Mouse (Mus musculus) lung, postnatal 10 days (tissue): ENCODE results near the gene Pax8.

Experiments
- DNase-seq: peaks from one replicate; pipeline ENCODE4 v3.0.0; 2021

Pax8 gene

DNA sequence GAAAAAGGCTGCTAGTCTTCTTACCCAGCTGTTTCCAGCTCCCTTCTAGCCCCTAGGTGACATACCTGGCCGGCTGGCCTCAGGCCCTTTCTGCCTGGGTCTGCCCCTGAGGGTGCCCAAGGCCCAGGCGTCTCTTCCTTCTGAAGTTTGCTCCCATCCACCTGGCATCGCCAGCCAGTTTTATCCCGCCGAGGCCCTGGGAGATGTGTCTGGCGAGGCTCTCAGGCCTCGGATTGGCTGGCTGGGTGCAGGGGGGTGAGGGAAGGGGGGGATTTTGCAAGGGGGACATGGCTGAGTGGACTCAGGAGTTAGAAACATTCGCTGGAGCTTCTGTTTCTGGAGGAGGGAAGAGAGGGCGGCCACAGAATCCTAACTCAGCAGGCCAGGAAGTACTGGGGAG lies at the start of gene Pax8:
TSS of gene Pax8 (minus strand) at position 180 of the 400 bp plus-strand sequence.
- DNase-seq: no peak

- DNase-seq: peak; percentile 46
These were observed 46.2 kb upstream of the Pax8 start for GRCm38 (mm10) chr2:24521430-24522226.

DNA sequence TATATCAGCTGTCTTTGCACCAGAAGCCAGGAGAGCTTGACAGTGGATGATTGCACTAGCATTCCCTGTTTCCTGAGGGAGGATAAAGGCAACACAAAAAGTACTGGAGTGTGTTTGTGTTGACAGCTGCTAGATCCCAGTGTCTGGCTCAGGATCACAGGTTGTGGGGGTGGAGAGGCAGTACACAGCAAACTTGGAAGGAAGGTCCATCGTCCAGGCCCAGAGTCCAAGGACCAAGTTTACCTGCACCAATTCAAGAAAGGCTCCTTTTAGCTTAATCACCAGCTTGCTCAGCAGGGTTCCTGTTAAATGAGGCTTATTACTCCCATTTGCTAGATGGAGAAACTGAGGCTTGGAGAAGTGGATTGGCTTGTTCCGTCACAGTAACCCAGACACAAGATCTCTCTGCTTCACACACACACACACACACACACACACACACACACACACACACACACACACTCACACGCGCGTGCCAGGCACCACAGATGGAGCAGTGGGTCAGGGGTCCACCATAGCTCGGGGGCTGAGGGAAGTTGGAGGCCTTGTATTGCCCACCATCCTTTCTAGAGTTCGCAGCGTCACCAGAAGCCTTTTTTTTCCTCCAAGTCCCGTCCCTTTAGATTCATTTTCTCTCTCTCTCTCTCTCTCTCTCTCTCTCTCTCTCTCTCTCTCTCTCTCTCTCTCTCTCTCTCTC lies 45.3 kb upstream of the Pax8 start:
- no peak for DNase-seq

GRCm38 (mm10) chr2:24516946-24517345 lies 41.5 kb upstream of the Pax8 start:
- DNase-seq: no peak

DNA sequence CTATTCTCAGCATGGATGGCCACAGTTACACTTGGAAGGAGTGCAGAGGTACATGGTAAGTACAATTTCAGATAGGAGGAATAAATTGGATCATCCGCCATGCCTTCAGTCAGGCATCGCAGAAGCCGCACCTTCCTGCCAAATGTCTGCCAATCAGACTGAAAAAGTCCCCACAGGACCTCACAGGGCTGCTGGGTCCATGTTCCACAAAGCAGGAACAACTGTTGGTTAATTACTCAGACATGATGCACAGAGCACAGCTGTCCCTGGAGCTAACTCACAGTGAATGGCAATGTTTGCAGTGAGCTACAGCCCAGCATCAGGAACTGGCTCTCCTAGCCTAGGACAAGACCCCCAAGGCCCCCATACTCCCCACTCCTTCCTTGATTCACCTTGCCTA lies 32.0 kb upstream of the Pax8 start:
- DNase-seq: no peak

GRCm38 (mm10) chr2:24502963-24503471 lies 27.6 kb upstream of the Pax8 start:
- peak; percentile 86 for DNase-seq

GRCm38 (mm10) chr2:24500921-24501320 lies 25.5 kb upstream of the Pax8 start:
- DNase-seq: no peak

GRCm38 (mm10) chr2:24490564-24490963 lies 15.2 kb upstream of the Pax8 start:
- peak; percentile 14 for DNase-seq

DNA sequence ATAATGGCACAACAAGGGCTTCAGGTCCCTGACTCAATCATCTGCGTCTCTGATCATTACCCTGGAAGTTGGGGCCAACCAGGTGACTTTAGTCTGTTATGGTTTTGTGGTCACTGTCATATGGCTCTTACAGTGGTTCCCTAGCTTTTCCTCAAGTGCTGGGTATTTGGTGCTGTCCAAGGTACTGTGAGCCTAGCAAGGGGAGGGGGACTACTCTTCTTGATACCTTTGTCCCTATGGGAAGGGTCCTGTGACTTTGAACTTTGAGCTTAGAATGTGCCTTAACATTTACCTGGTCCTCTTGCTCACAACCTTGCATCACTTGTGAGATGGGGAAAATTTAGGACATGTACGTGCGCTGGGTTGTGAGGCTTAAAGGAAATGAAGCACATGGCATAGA lies 13.3 kb upstream of the Pax8 start:
- no peak for DNase-seq

DNA sequence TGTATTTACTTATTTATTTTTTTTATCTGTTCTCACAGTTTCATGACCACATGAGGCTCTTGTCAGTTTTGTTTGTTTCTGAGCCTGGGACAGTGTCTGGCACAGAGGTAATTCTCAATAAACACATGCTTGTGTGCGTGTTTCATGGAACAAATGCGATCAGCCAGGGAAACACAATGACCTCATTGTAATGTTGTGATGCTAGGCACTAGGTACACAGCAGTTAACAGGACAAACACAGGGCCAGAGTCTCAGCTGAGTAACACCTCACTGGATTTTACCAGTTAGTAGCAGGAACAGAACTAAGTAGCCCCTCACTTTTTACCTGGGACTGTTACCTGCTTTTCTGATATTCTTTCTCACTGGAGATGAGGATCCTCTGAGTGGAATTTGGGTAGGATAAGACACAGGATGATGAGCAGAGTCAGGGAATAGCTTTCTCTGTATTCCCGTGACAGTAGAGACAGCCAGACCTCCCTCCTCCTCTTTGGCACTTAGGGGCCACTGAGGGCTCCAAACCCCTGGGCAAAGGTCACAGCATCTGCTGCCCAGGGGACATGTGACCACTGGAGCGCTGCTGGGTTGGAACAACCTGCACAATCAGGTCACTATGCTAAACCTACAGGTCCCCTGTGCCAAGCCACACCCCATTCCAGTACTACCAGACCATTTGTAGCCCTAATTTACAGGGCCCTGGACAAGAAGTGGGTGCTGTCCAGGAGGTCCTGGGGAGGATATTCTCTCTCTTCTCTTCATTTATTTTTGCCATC lies 11.8 kb upstream of the Pax8 start:
- DNase-seq: no peak

GRCm38 (mm10) chr2:24485398-24485797 lies 10.0 kb upstream of the Pax8 start:
- DNase-seq: no peak

DNA sequence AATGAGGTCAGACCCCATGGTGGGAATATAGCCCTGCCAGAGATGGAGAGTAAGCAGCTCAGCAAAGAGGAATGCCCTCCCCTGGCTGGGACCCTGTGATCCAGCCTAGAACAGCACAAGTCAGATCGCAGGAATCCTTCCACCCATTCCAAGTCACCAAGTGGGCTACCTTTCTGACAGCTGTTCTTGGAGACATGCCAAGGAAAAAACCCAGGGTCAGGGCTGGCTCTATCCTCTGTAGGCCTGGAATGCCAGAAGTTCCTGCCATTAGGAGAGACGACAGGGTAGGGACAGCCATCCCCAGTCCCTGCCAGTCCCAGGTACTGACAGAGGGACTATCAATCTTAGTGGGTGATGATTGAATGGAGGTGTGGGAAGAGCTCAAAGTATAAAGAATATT lies 4.5 kb upstream of the Pax8 start:
- no peak for DNase-seq

GRCm38 (mm10) chr2:24479151-24479550 lies 3.8 kb upstream of the Pax8 start:
- no peak for DNase-seq

DNA sequence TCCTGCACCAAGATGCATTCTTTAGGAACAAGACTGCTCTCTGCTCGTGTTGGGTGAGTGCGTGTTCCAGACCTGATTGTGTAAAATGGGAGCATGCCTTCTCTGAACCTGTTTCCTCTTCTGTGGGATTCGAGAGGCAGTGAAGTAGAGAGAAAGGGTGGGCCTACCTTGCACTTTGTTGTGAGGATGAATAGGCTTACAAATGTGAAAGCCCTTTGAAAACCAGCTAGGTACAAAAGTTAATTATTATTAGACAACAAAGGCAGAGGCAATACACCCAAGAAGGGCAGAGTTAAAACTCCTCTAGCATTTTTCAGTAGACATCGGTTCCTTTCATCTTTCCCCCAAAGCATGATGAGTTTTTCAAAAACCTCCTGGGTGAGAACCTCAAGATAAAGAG lies 3.2 kb upstream of the Pax8 start:
- no peak for DNase-seq

DNA sequence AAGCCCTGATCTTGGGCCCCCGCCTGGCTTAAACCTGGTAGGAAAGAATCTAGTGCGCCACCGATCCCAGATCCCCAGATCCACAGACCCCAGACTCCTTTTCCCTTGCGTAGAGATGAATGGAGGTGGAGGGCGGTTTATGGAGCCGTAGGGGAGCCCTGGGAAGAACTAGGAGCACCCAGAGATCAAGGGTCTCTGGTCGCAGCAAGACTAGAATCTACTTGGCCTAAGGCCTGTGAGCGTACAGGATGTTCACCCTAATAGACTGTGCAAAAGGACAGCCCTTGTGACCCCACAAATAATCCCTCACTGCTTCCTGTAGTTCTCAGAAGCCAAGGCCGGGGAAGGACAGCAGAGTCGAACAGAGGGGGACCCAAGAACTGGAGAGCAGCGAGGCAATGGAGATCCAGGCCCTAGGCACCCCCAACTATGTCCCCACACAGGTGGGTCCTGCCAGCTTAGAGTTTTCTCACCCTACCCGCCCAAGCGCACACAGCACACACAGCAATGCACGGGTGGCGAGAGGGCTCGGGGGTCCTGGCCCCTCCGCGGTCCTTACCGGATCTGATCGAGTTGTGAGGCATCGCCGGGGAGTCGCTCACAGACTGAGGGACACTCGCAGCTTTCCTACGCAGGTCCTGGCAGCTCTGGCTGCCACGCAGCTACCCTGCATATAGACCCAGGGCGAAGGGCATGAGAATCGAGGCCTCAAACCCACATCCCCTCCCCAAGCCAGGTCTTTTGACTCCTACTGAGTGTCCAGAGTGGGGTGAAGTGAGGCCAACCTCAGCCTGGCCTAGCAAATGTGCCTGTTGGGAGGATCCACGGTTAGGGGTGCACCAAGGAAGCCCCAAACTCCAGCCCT lies 653 bp downstream of the Pax8 start:
- no peak for DNase-seq

DNA sequence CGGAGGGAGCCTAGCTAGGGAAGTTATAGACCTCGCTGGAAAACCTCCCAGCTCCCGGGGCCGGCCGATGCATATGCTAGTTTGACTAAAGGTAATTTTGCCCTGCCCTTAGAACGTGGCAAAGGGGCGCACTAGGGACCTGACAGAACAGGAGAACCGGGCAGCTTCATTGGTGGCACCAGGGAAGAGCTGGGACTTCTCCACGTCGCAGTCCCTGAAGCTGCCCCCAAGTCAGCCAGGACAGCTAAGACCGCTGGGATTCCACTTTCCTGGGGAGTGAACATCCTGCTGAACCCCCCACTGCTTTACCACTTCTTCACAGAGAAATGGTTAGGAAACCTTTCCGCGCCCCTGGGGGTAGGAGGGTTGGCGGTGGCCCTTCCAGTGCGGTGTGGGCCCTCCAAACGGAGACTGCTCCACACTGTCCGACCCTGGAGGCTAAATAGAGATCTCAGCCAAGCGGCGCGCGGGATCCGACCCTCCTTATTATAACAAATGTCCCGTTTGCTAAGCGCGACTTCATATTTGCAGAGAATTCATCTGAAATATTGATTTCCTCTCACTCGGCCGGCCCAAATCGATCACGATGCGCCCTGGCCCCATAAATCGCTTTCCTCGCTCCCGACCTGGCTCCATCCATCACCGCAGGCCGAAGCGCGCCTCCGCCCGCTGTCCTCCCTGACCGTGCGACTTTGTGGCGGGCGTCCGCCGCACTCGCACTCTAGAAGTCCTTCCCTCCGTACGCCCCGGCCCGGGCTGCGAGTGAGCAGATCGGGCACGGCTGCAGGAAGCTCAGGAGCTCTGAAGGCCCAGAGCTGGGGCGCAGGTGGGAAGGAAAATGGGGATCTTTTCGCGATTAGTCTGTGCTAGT lies 1.5 kb downstream of the Pax8 start:
- DNase-seq: no peak

DNA sequence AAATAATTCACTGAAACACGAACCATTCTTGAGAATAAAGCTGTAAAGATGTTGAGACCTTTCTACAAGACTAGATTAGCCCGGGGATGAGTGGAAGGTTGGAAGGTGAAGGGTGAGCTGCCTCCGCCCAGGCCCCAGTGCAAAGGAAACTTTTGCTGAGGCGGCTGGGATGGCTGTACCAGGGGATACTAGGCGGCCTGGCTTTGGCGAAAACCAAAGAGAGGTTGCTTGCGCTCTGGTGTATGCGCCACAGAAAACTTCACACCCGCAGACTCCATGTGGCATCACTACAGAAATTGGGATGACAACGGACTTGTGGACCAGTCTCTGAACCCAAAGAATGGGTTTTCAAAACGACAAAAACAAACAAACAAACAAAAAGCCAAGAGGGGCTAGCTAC lies 2.7 kb downstream of the Pax8 start:
- DNase-seq: no peak

DNA sequence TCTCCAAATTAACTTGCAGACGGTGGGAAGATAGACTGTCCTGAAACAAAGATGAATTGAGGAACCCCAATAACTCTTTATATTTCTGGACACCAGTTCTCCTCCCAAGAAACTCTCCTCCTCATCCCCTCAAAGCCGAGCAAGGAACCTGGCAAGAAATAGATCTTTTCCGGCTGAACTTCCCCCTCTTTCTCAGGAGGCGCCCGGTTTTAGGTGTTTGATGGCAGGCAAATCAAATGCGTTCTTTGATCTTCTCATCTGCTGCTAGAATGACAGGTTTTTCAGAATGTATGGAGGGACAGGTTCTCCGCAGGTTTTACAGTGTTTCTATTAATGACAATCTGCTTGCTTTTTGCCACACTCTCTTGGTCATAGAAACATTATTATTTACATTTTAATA lies 3.3 kb downstream of the Pax8 start:
- no peak for DNase-seq

DNA sequence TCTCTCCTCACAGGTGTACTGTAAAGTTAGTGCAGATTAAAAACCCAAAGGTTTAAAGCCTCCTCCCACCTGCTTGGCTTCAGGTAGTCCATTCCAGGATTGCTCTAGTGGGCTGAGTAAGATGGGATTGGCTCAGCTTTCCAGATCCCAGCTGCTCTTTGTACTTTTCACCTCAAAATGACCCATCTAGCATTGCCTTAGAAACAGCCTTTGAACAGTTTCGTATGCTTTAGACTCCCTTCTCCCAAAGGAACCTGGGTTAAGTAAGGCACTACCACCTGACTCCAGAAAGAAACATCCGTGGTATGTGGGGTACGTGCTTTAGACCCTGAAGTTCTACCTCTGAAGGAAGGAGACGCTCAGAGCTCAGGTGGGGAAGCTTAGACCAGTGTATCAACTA lies 6.3 kb downstream of the Pax8 start:
- no peak for DNase-seq

- DNase-seq: peak; percentile 19
These were observed 7.0 kb downstream of the Pax8 start for GRCm38 (mm10) chr2:24468430-24468829.

DNA sequence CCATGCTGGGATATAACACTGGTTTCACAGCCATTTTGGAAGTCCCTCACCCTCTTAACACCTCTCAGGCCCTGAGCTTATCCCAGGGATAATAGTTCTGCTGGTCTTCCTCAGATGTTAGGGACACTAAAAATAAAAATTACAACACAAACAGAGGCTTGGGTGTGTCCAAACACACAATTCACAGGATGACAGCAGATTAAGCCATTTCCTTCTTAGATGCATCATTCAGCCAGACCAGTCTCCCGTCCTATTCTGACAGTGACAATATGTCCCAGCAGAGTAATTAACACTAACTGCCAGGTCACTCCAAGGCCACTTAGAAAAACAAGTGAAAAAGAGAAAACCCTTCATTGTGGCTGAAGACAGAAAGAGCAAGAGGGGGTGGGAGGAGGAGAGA lies 8.2 kb downstream of the Pax8 start:
- DNase-seq: peak; percentile 19

DNA sequence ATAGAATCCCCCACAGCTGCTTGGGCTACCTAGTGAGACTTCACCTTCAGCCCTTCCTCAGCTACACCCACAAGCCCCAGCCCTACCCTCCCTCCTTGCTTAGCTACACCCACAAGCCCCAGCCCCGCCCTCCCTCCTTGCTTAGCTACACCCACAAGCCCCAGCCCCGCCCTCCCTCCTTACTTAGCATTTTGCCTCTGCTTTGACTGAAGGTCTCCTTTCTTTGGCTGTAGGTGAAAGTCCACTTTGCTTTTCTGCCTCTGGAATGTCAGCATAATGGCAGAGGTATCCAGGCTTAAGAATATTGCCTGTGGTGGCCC lies 14.6 kb downstream of the Pax8 start:
- no peak for DNase-seq
